Comparison of ENCODE assay signal across 20 mouse cellular contexts in the genomic region with DNA sequence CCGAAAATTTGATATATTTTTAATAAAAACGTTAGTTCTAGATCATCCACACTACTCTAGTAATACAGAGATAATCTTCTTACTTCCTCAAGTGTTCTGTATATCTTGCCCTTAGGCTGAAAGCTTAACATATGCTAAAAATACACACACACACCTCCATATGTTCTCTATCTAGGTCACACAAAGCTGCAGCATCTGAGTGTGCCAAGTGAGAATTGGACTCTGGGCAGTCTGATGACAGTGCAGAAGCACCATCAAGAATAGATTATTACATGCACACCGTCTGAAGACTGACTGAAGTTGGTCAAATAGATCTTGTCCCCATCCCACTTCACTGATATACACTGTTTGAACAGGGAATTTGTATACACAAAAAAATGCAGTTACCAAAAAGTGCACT. TPM values are rescaled to one million over a fixed set of nuclear protein-coding genes. Genes with fewer than 3 reads are reported as not detected.
DNase-seq lines count a peak whose midpoint lies in the region; ATAC-seq lines count a peak whose summit lies in the region.
"Had no signal": no experiment of that assay in that cellular context is flagged by ENCODE, and none has a peak within 500 bp of the region (broad histone marks: within the 10 kb centered on the region; RNA-seq: fewer than 3 reads in every experiment).

No protein-coding gene starts in this region.

- H3K4me3 ChIP-seq in forebrain, embryonic 13.5 days, result no peak overlapping the region
- no peak overlapping the region for H3K4me3 ChIP-seq in forebrain, embryonic 12.5 days (replicated peaks)
- H3K4me3 ChIP-seq in megakaryocyte, embryonic 14.5 days (replicated peaks), result peak overlapping the region; percentile 33
- no peak overlapping the region for H3K4me3 ChIP-seq in liver, embryonic 12.5 days
- H3K4me3 ChIP-seq: erythroblast, embryonic 14.5 days; liver, embryonic 15.5 days; neural tube, embryonic 15.5 days had no signal

- H3K4me1 ChIP-seq in forebrain, embryonic 13.5 days, result no peaks in the 10 kb centered on the region
- no peaks in the 10 kb centered on the region for H3K4me1 ChIP-seq in forebrain, embryonic 12.5 days
- peaks cover 31% of the 10 kb centered on the region for H3K4me1 ChIP-seq in megakaryocyte, embryonic 14.5 days
- no peaks in the 10 kb centered on the region for H3K4me1 ChIP-seq in liver, embryonic 12.5 days
- H3K4me1 ChIP-seq: liver, embryonic 15.5 days; neural tube, embryonic 15.5 days had no signal

- no peak overlapping the region for H3K9ac ChIP-seq in forebrain, embryonic 13.5 days
- no peak overlapping the region for H3K9ac ChIP-seq in forebrain, embryonic 12.5 days
- no peak overlapping the region for H3K9ac ChIP-seq in liver, embryonic 12.5 days
- H3K9ac ChIP-seq: liver, embryonic 15.5 days; neural tube, embryonic 15.5 days had no signal

- no peaks in the 10 kb centered on the region for H3K36me3 ChIP-seq in forebrain, embryonic 13.5 days (ENCODE audit: poor library complexity, severe bottlenecking)
- no peaks in the 10 kb centered on the region for H3K36me3 ChIP-seq in forebrain, embryonic 12.5 days (replicated peaks)
- H3K36me3 ChIP-seq in megakaryocyte, embryonic 14.5 days (replicated peaks; ENCODE audit: low read length), result peaks cover 26% of the 10 kb centered on the region
- H3K36me3 ChIP-seq in liver, embryonic 12.5 days, result peaks cover 15% of the 10 kb centered on the region
- H3K36me3 ChIP-seq: liver, embryonic 15.5 days; neural tube, embryonic 15.5 days had no signal

- no peaks in the 10 kb centered on the region for H3K27me3 ChIP-seq in forebrain, embryonic 13.5 days
- H3K27me3 ChIP-seq in forebrain, embryonic 12.5 days, result no peaks in the 10 kb centered on the region
- no peaks in the 10 kb centered on the region for H3K27me3 ChIP-seq in megakaryocyte, embryonic 14.5 days (replicated peaks)
- H3K27me3 ChIP-seq in liver, embryonic 12.5 days (replicated peaks), result no peaks in the 10 kb centered on the region
- H3K27me3 ChIP-seq: liver, embryonic 15.5 days; neural tube, embryonic 15.5 days; Patski had no signal

- WGBS in forebrain, embryonic 13.5 days, result 84% methylated on average over 3 of the region's 3 CpGs
- WGBS in forebrain, embryonic 12.5 days, result 85% methylated on average over 3 of the region's 3 CpGs
- 72% methylated on average over 3 of the region's 3 CpGs for WGBS in liver, embryonic 12.5 days (ENCODE audit: insufficient replicate concordance)

- no peaks in the 10 kb centered on the region for H3K9me3 ChIP-seq in forebrain, embryonic 13.5 days (replicated peaks)
- no peaks in the 10 kb centered on the region for H3K9me3 ChIP-seq in forebrain, embryonic 12.5 days
- H3K9me3 ChIP-seq in megakaryocyte, embryonic 14.5 days, result no peaks in the 10 kb centered on the region
- no peaks in the 10 kb centered on the region for H3K9me3 ChIP-seq in liver, embryonic 12.5 days (replicated peaks)
- H3K9me3 ChIP-seq: liver, embryonic 15.5 days; neural tube, embryonic 15.5 days had no signal

- H3K4me2 ChIP-seq in forebrain, embryonic 13.5 days, result no peak overlapping the region
- H3K4me2 ChIP-seq in forebrain, embryonic 12.5 days, result no peak overlapping the region
- H3K4me2 ChIP-seq in liver, embryonic 12.5 days, result no peak overlapping the region
- H3K4me2 ChIP-seq: liver, embryonic 15.5 days; neural tube, embryonic 15.5 days had no signal

- peak; percentile 80 for DNase-seq in cerebellum, adult 9-11 months
- peak; percentile 83 for DNase-seq in skeletal muscle tissue, adult 2 months (ENCODE audit: low read depth, low spot score)
- no peak for DNase-seq in kidney, postnatal 36 days
- DNase-seq: heart, postnatal 4 days; left cerebral cortex, postnatal 4 days; right cerebral cortex, postnatal 14 days; thymus, postnatal 25 days had no signal

- ATAC-seq in forebrain, embryonic 13.5 days, result 0 out of 2 replicates have a peak, but pooled peaks have one; percentile 24
- ATAC-seq in forebrain, embryonic 12.5 days (ENCODE audit: low FRiP score), result no peak
- no peak for ATAC-seq in megakaryocyte, adult 5-6 weeks (ENCODE audit: poor library complexity, severe bottlenecking)
- no peak for ATAC-seq in liver, embryonic 12.5 days
- ATAC-seq: Patski had no signal

- H3K27ac ChIP-seq in forebrain, embryonic 13.5 days, result no peak overlapping the region
- H3K27ac ChIP-seq in forebrain, embryonic 12.5 days, result no peak overlapping the region
- H3K27ac ChIP-seq in liver, embryonic 12.5 days, result no peak overlapping the region
- H3K27ac ChIP-seq: liver, embryonic 15.5 days; neural tube, embryonic 15.5 days had no signal

RNA-seq across cellular contexts. Expression of a gene that starts 38.2 kb away (rescaled TPM):
- not detected in 2 replicates for polyA plus RNA-seq in forebrain, embryonic 13.5 days (2015; fragmentation: Nextera tagmentation; extraction: Ambion mirVana)
- not detected in 2 replicates for polyA plus RNA-seq in forebrain, embryonic 12.5 days (2016; fragmentation: Nextera tagmentation; extraction: Ambion mirVana)
- not detected in 2 replicates for polyA plus RNA-seq in megakaryocyte, embryonic 14.5 days (2012; ENCODE audit: insufficient read depth, low replicate concordance)
- not detected in 2 replicates for total RNA-seq in megakaryocyte, adult 5-6 weeks (2015)
- not detected in 2 replicates for total RNA-seq in megakaryocyte, adult 5-6 weeks (2017)
- polyA plus RNA-seq in liver, embryonic 12.5 days (2016; fragmentation: Nextera tagmentation; extraction: Ambion mirVana), result not detected in 2 replicates
- total RNA-seq: heart, postnatal 4 days; left cerebral cortex, postnatal 4 days had no signal
- polyA plus RNA-seq: erythroblast, embryonic 14.5 days; frontal cortex, adult 2 months; intestine, embryonic 14.5 days; kidney, embryonic 16.5 days; liver, embryonic 15.5 days; neural tube, embryonic 15.5 days; Patski; stomach, embryonic 14.5 days had no signal

Comparison
In these comparisons a context has a peak if more than half of its experiments do, and no peak if none do; other contexts are left out.
1. DNase-seq: peak in cerebellum, adult 9-11 months (single experiment) and skeletal muscle tissue, adult 2 months (single experiment); none in kidney, postnatal 36 days (0 of 2).